Mouse (Mus musculus) hindlimb bud, embryonic 11.5 days (tissue): ENCODE results near the gene Casp9.
A peak's percentile ranks its signal among the peaks of the same experiment; 100 is the strongest.
"Not testable (repeated sequence)": the region's sequence is repeated elsewhere in the genome, so short reads cannot be mapped to it uniquely, and the experiment has no call there.

Experiments used
- DNase-seq: peaks from one replicate; pipeline ENCODE4 v3.0.0-alpha.2; 2012; ENCODE audit warnings: low read depth, low spot score; ENCODE audit errors: extremely low spot score

Gene Casp9

DNA sequence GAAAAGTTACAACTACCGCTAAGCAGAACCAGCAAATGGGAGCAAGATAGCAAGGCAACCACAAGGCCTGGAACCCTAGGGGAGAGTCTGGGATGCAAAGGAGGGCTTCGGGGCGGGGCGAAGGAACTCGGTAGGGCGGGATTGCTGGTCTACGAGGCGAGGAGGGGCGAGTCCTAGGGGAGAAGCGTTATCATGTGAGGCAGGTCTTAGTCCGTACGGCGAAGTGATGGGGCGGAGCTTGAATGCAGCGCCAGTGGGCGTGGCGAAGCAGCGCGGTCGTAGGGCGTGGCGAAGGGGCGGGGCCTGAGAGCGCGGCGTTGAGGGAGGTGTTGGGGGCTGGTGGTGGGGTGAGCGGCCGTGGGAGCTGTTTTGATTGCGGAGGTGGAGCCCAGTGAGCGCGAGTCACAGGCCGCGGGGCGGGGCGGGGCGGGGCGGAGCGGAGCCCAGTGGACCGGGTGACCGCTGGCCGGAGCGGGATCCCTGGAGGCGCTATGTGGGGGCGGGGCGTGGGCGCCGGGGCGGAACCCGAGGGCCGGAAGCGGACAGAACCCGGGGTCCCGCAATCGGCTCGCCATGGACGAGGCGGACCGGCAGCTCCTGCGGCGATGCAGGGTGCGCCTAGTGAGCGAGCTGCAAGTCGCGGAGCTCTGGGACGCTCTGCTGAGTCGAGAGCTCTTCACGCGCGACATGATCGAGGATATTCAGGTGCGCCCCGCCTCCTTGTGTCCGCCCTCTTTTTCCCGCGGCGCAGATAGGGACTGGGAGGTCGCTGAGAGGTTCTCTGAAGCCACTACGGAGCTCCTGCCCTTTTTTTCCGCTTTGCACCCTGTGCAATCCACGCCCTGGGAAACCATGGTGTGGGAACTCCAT is at the start of gene Casp9:
Gene Casp9 (plus strand): TSS at position 331 of the 870 bp plus-strand sequence.
- DNase-seq: peak; percentile 87

DNA sequence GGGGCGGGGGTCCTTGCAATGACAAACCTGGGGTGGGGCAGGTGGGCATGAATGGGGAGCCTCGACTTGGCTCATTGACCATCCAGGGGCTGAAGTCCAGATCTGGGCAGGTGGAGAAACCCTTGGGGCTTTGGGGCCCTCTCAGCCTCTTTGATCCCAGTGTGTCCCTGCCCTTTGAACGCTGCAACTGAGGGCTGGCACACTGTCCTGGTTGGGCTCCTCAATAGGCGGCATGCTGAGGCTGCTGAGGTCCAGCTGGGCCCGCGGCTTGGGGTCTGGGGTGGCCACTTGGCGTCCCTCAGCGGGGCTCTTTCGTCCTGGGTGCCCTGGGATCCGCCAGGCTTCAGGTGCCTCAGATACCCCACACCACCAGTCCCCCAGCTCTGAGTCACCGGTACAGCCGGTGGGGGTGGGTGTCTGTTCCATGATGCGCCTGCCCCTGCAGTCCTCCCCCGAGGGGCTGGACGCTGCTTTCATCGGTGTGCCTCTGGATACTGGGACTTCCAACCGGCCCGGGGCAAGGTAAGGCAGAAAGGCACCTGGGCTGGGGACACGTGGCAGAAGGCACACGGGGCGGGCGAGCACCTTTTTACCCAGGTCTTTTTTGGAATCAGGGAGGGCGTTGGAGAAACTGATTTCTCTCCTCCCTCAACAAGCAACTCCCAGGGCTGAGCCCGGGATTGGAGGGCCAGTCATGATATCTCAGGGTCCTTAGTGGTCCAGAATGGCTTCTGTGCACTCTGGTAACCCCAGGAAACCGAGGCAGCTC is 46.6 kb upstream of the Casp9 start, which contains the start of gene Agmat:
Gene Agmat (plus strand): TSS at position 95 of the 769 bp plus-strand sequence.
- DNase-seq: no peak

DNA sequence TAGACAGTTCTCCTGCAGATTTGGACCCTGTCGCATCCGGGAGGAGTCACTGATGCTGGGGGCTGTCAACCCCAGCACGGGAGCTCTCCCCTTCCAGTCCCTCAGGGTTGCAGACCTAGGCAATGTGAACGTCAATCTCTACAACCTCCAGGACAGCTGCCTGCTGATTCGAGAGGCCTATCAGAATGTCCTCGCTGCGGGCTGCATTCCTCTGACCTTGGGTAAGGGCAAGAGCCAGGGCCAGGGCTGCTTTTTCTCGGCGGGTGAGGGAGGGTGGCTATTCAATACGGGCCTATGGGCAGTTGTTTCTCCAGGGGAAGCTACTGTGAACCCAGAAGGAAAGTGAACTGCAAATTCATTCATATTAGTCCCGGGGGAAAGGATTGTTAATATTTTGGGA is 43.9 kb upstream of the Casp9 start:
- no peak for DNase-seq

DNA sequence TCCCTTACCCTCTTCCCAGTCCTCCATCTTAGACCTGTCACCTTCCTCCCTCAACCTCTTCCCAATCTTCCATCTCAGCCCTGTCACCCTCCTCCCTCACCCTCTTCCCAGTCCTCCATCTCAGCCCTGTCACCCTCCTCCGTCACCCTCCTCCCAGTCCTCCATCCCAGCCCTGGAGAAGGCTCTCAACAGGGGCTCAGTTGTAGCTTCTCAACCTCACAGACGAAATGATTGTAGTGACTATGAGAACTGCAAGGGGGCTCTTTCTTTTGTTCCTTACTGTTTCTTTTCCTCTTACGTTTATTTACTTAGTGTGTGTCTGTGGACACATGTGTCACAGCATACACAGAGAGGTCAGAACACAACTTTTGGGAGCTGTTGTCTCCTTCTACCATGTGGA is 42.6 kb upstream of the Casp9 start:
- no peak for DNase-seq

GRCm38 (mm10) chr4:141751419-141752075 is 41.9 kb upstream of the Casp9 start:
- no peak for DNase-seq

GRCm38 (mm10) chr4:141752076-141752421 is 41.4 kb upstream of the Casp9 start:
- DNase-seq: no peak

DNA sequence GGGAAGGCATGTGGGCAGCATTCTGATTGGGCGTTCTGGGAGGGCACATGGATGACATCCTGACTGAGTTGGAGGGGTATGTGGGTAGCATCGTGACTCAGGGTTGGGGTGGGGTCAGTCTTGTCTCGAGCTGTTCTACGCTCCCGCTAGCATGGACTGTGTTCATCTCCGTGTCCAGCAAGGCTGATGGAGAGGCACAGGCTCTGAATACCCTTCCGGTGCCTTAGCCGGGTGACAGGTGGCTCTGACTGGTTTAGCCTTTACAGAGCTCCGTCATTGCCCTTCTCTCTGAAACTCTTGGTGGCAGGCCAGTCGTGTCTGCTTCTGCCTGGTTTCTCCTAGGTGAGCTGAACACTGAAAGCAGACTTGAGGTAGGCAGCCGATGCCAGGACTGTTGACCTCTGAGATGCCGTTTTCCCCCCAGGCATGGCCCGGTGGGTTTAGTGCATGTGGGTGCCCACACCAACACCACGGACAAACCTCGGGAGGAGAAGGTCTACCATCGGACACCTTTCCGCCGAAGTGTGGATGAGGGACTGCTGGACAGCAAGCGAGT is 38.0 kb upstream of the Casp9 start:
- DNase-seq: no peak

- DNase-seq: no peak
These were observed 36.3 kb upstream of the Casp9 start for GRCm38 (mm10) chr4:141757124-141757523.

DNA sequence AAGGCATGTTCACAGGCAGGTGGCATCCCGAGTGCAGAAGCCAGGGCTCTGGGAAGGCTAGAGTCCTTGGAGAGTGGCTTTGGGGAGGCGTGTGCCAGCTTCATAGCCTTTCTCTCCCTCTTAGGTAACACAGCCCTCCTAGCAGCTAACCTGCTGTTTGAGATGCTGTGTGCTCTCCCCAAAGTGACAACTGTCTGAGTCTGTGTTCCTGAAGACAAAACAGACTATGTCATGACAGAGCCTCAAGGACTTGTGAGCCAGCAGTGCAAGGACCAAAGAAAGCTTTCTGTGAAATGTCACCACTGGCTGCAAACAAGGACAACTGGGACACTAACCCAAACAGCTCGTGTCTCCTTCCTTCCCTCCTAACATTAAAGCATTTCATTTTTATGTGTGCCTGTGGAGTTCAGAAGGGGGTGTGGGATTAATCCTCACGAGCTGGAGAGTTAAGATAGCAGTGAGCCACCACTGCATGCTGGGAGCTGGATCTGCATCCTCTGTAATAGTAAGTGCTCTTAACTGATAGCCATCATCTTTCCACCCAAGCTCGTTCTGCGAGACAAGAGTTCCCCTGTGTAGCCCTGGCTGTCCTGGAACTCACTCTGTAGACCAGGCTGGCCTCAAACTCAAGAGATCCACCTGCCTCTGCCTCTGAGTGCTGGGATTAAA is 34.4 kb upstream of the Casp9 start:
- no peak for DNase-seq

- no peak for DNase-seq
These were observed 32.5 kb upstream of the Casp9 start for GRCm38 (mm10) chr4:141760942-141761341.

- no peak for DNase-seq
These were observed 31.3 kb upstream of the Casp9 start for GRCm38 (mm10) chr4:141762102-141762598.

DNA sequence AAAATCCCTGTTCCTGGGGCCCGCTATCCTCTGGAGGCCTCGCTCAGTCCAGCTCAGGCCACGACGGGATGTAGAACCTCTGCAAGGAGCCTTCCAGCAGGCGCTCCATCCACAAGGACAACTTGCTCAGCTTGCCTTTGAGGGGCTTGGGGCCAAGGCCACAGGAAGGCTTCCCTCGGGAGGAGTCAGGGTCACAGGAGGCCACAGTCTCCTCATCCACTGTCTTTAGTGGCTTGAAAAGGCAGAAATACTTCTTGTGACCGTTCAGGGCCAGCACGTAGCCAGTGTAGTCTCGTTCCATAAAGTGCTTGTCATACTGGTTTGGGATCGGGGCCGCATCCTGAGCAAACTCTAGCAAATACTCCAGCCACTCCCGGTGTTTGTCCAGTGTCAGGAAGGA is 29.9 kb upstream of the Casp9 start:
- no peak for DNase-seq

DNA sequence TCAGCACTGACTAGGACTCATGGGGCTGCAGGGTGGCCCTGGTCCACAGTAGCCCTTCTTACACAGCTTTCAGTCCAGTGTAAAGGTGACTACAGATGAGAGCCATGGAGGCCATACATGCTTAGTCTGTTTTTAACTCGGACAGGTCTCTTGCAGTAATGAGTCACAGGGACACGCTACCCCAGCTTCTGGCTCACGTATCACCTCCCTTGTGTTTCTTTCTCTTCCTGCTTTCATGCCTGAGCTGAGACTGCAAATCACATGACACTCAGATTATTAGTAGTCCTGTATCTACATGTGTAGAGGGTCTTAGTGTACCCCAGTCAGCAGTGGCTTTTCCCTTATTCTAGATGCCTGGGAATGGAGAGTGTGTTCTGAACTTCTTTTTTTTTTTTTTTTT is 28.4 kb upstream of the Casp9 start:
- DNase-seq: no peak

GRCm38 (mm10) chr4:141766316-141766667 is 27.1 kb upstream of the Casp9 start:
- DNase-seq: no peak

DNA sequence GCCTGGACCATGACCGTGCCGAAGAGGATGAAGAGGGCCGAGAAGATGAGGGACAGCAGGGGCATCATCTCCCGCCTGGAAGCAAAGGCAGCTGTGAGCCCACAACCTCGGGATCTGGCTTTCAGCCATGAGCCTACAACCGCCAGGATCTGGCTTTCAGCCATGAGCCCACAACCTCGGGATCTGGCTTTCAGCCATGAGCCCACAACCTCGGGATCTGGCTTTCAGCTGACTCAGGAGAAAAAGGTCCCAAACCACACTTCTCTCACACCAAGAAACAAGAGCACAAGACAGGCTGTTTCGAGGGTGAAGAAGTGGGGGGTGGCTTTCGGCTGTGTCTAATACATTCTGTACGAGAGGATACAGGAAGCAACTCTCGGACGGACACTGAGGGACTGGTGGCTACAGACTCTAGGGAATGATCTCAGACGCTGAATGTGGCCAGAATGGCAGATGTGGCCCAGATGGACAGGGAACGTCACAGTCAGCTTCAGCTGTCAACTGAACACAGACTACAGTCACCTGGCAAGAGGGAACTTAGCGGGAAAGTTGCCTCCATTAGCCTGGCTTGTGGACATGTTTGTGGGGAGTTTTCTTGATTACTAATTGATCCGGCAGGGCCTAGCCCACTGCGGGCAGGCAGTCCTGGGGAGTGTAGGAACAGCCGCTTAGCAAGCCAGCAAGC is 26.6 kb upstream of the Casp9 start:
- DNase-seq: no peak

GRCm38 (mm10) chr4:141767353-141768036 is 25.9 kb upstream of the Casp9 start:
- no peak for DNase-seq

GRCm38 (mm10) chr4:141769501-141770160 is 23.8 kb upstream of the Casp9 start:
- no peak for DNase-seq

GRCm38 (mm10) chr4:141771823-141772222 is 21.6 kb upstream of the Casp9 start:
- DNase-seq: no peak

DNA sequence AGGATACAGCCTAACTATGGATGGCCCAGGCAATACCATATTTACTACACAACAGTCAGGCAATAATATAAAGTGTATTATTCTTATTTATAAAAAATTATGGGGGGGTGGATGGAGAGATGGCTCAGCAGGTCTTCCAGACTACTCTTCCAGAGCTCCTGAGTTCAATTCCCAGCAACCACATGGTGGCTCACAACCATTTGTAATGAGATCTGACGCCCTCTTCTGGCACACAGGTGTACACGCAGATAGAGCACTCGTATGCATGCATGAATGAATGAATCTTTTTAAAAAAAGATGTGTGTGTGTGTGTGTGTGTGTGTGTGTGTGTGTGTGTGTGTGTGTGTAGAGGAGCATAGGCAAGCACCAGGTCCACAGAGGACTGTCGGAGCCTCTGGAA is 20.4 kb upstream of the Casp9 start:
- not testable (repeated sequence) for DNase-seq
